Mouse (Mus musculus) erythroblast, embryonic 14.5 days (primary cell): ENCODE results near the gene Atl2. TPM values are rescaled to one million over a fixed set of nuclear protein-coding genes. Genes with fewer than 3 reads are reported as not detected.

Experiments used
- H3K27me3 ChIP-seq: 2 replicates; pipeline ENCODE4 v1.6.1; 2012; ENCODE audit warnings: inconsistent platforms; ENCODE audit not compliant: control insufficient read depth
- H3K36me3 ChIP-seq: 2 replicates; pipeline ENCODE4 v1.6.1; 2012; ENCODE audit warnings: mild to moderate bottlenecking, inconsistent platforms; ENCODE audit not compliant: control insufficient read depth
- H3K4me1 ChIP-seq: 2 replicates; pipeline ENCODE4 v1.6.1; 2012; ENCODE audit warnings: inconsistent platforms; ENCODE audit not compliant: control insufficient read depth
- H3K4me3 ChIP-seq: replicated peaks from 2 replicates; pipeline ENCODE3; 2012; ENCODE audit warnings: moderate library complexity, mild to moderate bottlenecking, inconsistent platforms
- H3K9me3 ChIP-seq: 2 replicates; pipeline ENCODE4 v1.6.1; 2012; ENCODE audit warnings: low read length, inconsistent platforms, mixed read lengths; ENCODE audit not compliant: control insufficient read depth
- GATA1 ChIP-seq: IDR thresholded peaks from 2 replicates; pipeline ENCODE4 v1.6.1; 2012; ENCODE audit warnings: low read length, inconsistent platforms, mixed read lengths
- TAL1 ChIP-seq: IDR thresholded peaks from 3 replicates; pipeline ENCODE4 v1.6.1; 2012; ENCODE audit warnings: low read length, inconsistent platforms, mixed read lengths
- polyA plus RNA-seq: library from polyadenylated mRNA; stranded (reverse); fragments of >175 nt; gene quantifications from 2 replicates; pipeline ENCODE4 v1.2.3, GENCODE M21; 2012

Gene Atl2
- polyA plus RNA-seq, 1 experiment = 0.49 TPM

GRCm38 (mm10) chr17:79883198-79883597 is 12.7 kb downstream of the Atl2 start:
- Histone ChIP-seq H3K27me3 (no peaks in the 10 kb centered on the region), H3K9me3 (no peaks in the 10 kb centered on the region), H3K36me3 (peaks cover 14% of the 10 kb centered on the region), H3K4me1 (peaks cover 8% of the 10 kb centered on the region), H3K4me3 (no peak overlapping the region)
- TF ChIP-seq TAL1 (no peak), GATA1 (no peak)

- Histone ChIP-seq H3K9me3 (no peaks in the 10 kb centered on the region), H3K4me3 (no peak overlapping the region), H3K27me3 (no peaks in the 10 kb centered on the region), H3K36me3 (peaks cover 80% of the 10 kb centered on the region), H3K4me1 (no peaks in the 10 kb centered on the region)
- TF ChIP-seq GATA1 (no peak), TAL1 (no peak)
Measured at GRCm38 (mm10) chr17:79865027-79865426, 30.9 kb downstream of the Atl2 start.

- peaks cover 80% of the 10 kb centered on the region for H3K36me3 ChIP-seq
- no peaks in the 10 kb centered on the region for H3K4me1 ChIP-seq
- no peak overlapping the region for H3K4me3 ChIP-seq
- no peak for TF ChIP-seq GATA1
- TF ChIP-seq TAL1 = no peak
- no peaks in the 10 kb centered on the region for H3K27me3 ChIP-seq
- no peaks in the 10 kb centered on the region for H3K9me3 ChIP-seq
Measured at GRCm38 (mm10) chr17:79864503-79864902, 31.4 kb downstream of the Atl2 start.

- H3K4me1 ChIP-seq = no peaks in the 10 kb centered on the region
- no peak overlapping the region for H3K4me3 ChIP-seq
- H3K27me3 ChIP-seq = no peaks in the 10 kb centered on the region
- no peaks in the 10 kb centered on the region for H3K9me3 ChIP-seq
- no peak for TF ChIP-seq GATA1
- TF ChIP-seq TAL1 = no peak
- peaks cover 94% of the 10 kb centered on the region for H3K36me3 ChIP-seq
Measured at GRCm38 (mm10) chr17:79862038-79862437, 33.9 kb downstream of the Atl2 start.

GRCm38 (mm10) chr17:79855533-79855932 is 40.4 kb downstream of the Atl2 start:
- H3K4me1 ChIP-seq = no peaks in the 10 kb centered on the region
- no peaks in the 10 kb centered on the region for H3K27me3 ChIP-seq
- TF ChIP-seq TAL1 (no peak), GATA1 (no peak)
- H3K9me3 ChIP-seq = no peaks in the 10 kb centered on the region
- H3K4me3 ChIP-seq = no peak overlapping the region
- H3K36me3 ChIP-seq = peaks cover 100% of the 10 kb centered on the region

- Histone ChIP-seq H3K4me1 (no peaks in the 10 kb centered on the region), H3K36me3 (peaks cover 63% of the 10 kb centered on the region)
- TF ChIP-seq TAL1 (no peak), GATA1 (no peak)
Measured at GRCm38 (mm10) chr17:79848385-79848784, 47.5 kb downstream of the Atl2 start.

GRCm38 (mm10) chr17:79846182-79846581 is 49.7 kb downstream of the Atl2 start:
- Histone ChIP-seq H3K9me3 (no peaks in the 10 kb centered on the region), H3K36me3 (peaks cover 41% of the 10 kb centered on the region), H3K4me3 (no peak overlapping the region), H3K27me3 (no peaks in the 10 kb centered on the region), H3K4me1 (no peaks in the 10 kb centered on the region)
- TF ChIP-seq TAL1 = no peak
- TF ChIP-seq GATA1 = no peak

More at GRCm38 (mm10) chr17:79848385-79848784, 47.5 kb downstream of the Atl2 start:
- Histone ChIP-seq H3K9me3 (no peaks in the 10 kb centered on the region), H3K27me3 (no peaks in the 10 kb centered on the region), H3K4me3 (no peak overlapping the region)

GRCm38 (mm10) chr17:79845695-79846094 is 50.2 kb downstream of the Atl2 start:
- no peaks in the 10 kb centered on the region for H3K27me3 ChIP-seq
- TF ChIP-seq GATA1 (no peak), TAL1 (no peak)
- no peaks in the 10 kb centered on the region for H3K4me1 ChIP-seq
- H3K9me3 ChIP-seq = no peaks in the 10 kb centered on the region
- H3K4me3 ChIP-seq = no peak overlapping the region
- H3K36me3 ChIP-seq = peaks cover 36% of the 10 kb centered on the region

- H3K27me3 ChIP-seq = no peaks in the 10 kb centered on the region
- no peaks in the 10 kb centered on the region for H3K4me1 ChIP-seq
- no peak overlapping the region for H3K4me3 ChIP-seq
- TF ChIP-seq TAL1 (no peak), GATA1 (no peak)
- H3K9me3 ChIP-seq = no peaks in the 10 kb centered on the region
- no peaks in the 10 kb centered on the region for H3K36me3 ChIP-seq
Measured at GRCm38 (mm10) chr17:79840254-79841238, 55.4 kb downstream of the Atl2 start.
